Mouse (Mus musculus) left cerebral cortex, adult 2 months (tissue): Measurements from ENCODE around the gene Tomm22. TPM values are rescaled to one million over a fixed set of nuclear protein-coding genes. Genes with fewer than 3 reads are reported as not detected.

Experiments
- DNase-seq, 2 experiments: peaks; one replicate each; pipeline ENCODE4 v3.0.0; 2021 to 2022; ENCODE audit warnings: low spot score in 2 of 2, mixed read lengths in 1 of 2; ENCODE audit errors: extremely low spot score in 1 of 2
- H3K27ac ChIP-seq: fragments of 200-600 bp; 2 replicates; pipeline ENCODE4 v1.8.1; 2022
- H3K4me3 ChIP-seq: fragments of 200-600 bp; 2 replicates; pipeline ENCODE4 v1.8.1; 2022
- CTCF ChIP-seq: fragments of 200-600 bp; IDR thresholded peaks from 2 replicates; pipeline ENCODE4 v1.8.1; 2022; ENCODE audit warnings: antibody characterized with exemption, mild to moderate bottlenecking, moderate library complexity
- intact Hi-C: fragments of 180-260 bp; cut with DNase I; formaldehyde crosslinking; loops from one replicate; pipeline ENCODE4 v1.15.1; 2025
- total RNA-seq, 2 experiments: library from RNA; stranded (reverse); gene quantifications; 2 replicates each; pipeline ENCODE4 v1.2.3; 2021

Gene Tomm22
- total RNA-seq, 2 experiments from 2014 or later = 81.8 to 96.6 TPM

GRCm38 (mm10) chr15:79687175-79687574 is 16.5 kb downstream of the Tomm22 start:
- intact Hi-C loops = loop anchor here (2.0 to 5.0 kb wide), 2 partner anchors 28 to 325 kb away; partner anchors contain the start of genes Cby1, Fam227a and Pdgfb
- DNase-seq = peak in 1 of 2 experiments; percentile 37
- peak overlapping the region; percentile 88 for H3K4me3 ChIP-seq
- peak overlapping the region; percentile 92 for H3K27ac ChIP-seq
- no peak for TF ChIP-seq CTCF

- Histone ChIP-seq H3K27ac (peak within 1 kb of the TSS; percentile 92), H3K4me3 (peak within 1 kb of the TSS; percentile 88)
- no peak for TF ChIP-seq CTCF
- intact Hi-C loops = loop anchor here (2.0 to 5.0 kb wide), 2 partner anchors 29 to 325 kb away; partner anchors contain the start of genes Cby1, Fam227a and Pdgfb
- peak; percentile 96 to 98 for DNase-seq
Measured at GRCm38 (mm10) chr15:79687646-79688267, 17.1 kb downstream of the Tomm22 start, which contains the start of gene Josd1. TSS of gene Josd1 (minus strand) at chr15:79687919.

- intact Hi-C loops = loop anchor here (5.0 kb wide), 1 partner anchor 324 kb away; the partner anchor contains the start of gene Pdgfb
- no peak for TF ChIP-seq CTCF
- Histone ChIP-seq H3K4me3 (peak overlapping the region; percentile 88), H3K27ac (peak overlapping the region; percentile 92)
- no peak for DNase-seq
Measured at GRCm38 (mm10) chr15:79688268-79688956, 17.8 kb downstream of the Tomm22 start.

GRCm38 (mm10) chr15:79689662-79690425 is 19.2 kb downstream of the Tomm22 start:
- no peak for DNase-seq
- peak overlapping the region; percentile 40 for H3K4me3 ChIP-seq
- H3K27ac ChIP-seq = no peak overlapping the region
- TF ChIP-seq CTCF = no peak
- intact Hi-C loops = loop anchor here (5.0 kb wide), 1 partner anchor 322 kb away; the partner anchor contains the start of gene Pdgfb

GRCm38 (mm10) chr15:79690426-79691022 is 19.9 kb downstream of the Tomm22 start, which contains the start of gene Gtpbp1:
TSS of gene Gtpbp1 (plus strand) at chr15:79690845.
- Histone ChIP-seq H3K27ac (peak within 1 kb of the TSS; percentile 87), H3K4me3 (peak within 1 kb of the TSS; percentile 97)
- peak; percentile 93 to 97 for DNase-seq
- no peak for TF ChIP-seq CTCF
- intact Hi-C loops = no loop called here

- Histone ChIP-seq H3K4me3 (peak overlapping the region; percentile 97), H3K27ac (peak overlapping the region; percentile 87)
- peak; percentile 50 to 52 for DNase-seq
- TF ChIP-seq CTCF = no peak
- intact Hi-C loops = no loop called here
Measured at GRCm38 (mm10) chr15:79691023-79691508, 20.4 kb downstream of the Tomm22 start.

- intact Hi-C loops = no loop called here
- no peak overlapping the region for H3K4me3 ChIP-seq
- no peak overlapping the region for H3K27ac ChIP-seq
- no peak for DNase-seq
- TF ChIP-seq CTCF = no peak
Measured at GRCm38 (mm10) chr15:79692334-79692733, 21.7 kb downstream of the Tomm22 start.

- no peak for DNase-seq
- TF ChIP-seq CTCF = no peak
- no peak overlapping the region for H3K27ac ChIP-seq
- H3K4me3 ChIP-seq = no peak overlapping the region
- intact Hi-C loops = no loop called here
Measured at GRCm38 (mm10) chr15:79693740-79694139, 23.1 kb downstream of the Tomm22 start.

- Histone ChIP-seq H3K4me3 (no peak overlapping the region), H3K27ac (no peak overlapping the region)
- no peak for DNase-seq
- intact Hi-C loops = no loop called here
- TF ChIP-seq CTCF = no peak
Measured at GRCm38 (mm10) chr15:79694512-79694911, 23.9 kb downstream of the Tomm22 start.

- DNase-seq = no peak
- no peak for TF ChIP-seq CTCF
- no peak overlapping the region for H3K27ac ChIP-seq
- H3K4me3 ChIP-seq = no peak overlapping the region
- intact Hi-C loops = no loop called here
Measured at GRCm38 (mm10) chr15:79695516-79695915, 24.9 kb downstream of the Tomm22 start.

- intact Hi-C loops = no loop called here
- H3K27ac ChIP-seq = no peak overlapping the region
- H3K4me3 ChIP-seq = no peak overlapping the region
- no peak for DNase-seq
- no peak for TF ChIP-seq CTCF
Measured at GRCm38 (mm10) chr15:79696508-79696907, 25.8 kb downstream of the Tomm22 start.
